Mouse (Mus musculus): Measurements from ENCODE around the gene Arid1b. TPM values are rescaled to one million over a fixed set of nuclear protein-coding genes. Genes with fewer than 3 reads are reported as not detected.
A peak's percentile ranks its signal among the peaks of the same experiment; 100 is the strongest.

Gene Arid1b
- polyA plus RNA-seq, 1 experiment from 2014 or later, result 8.7 TPM

- no peak overlapping the region for H3K27ac ChIP-seq (replicated peaks in 1 of 2; ENCODE audit: control insufficient read depth in 1 of 2, insufficient read depth in 1 of 2, low read depth in 2 of 2, low read length in 2 of 2)
- H3K4me2 ChIP-seq (ENCODE audit: low read length), result no peak overlapping the region
- H3K9ac ChIP-seq (ENCODE audit: low read length), result no peak overlapping the region
- H3K4me1 ChIP-seq (ENCODE audit: control insufficient read depth in 2 of 2, insufficient read depth in 2 of 2, low read length in 2 of 2), result peaks cover 42 to 79% of the 10 kb centered on the region in 2 experiments
- no peaks in the 10 kb centered on the region for H3K36me3 ChIP-seq (ENCODE audit: control insufficient read depth, insufficient read depth, low read length)
- 48% methylated on average over 6 of the region's 6 CpGs for WGBS
- no peak overlapping the region for H3K4me3 ChIP-seq (ENCODE audit: control insufficient read depth in 1 of 2, insufficient read depth in 1 of 2, low read depth in 1 of 2, low read length in 2 of 2)
- H3K9me3 ChIP-seq (ENCODE audit: control insufficient read depth, low read length), result no peaks in the 10 kb centered on the region
- no peak for ATAC-seq (ENCODE audit: insufficient number of reproducible peaks, insufficient read depth, low FRiP score, low read depth)
- no peaks in the 10 kb centered on the region for H3K27me3 ChIP-seq (ENCODE audit: control insufficient read depth, insufficient read depth, low read length)
These were observed 61.3 kb downstream of the Arid1b start for GRCm38 (mm10) chr17:5055412-5055811.

- 76% methylated on average over 4 of the region's 4 CpGs for WGBS
- H3K4me2 ChIP-seq (ENCODE audit: low read length), result no peak overlapping the region
- peak overlapping the region; percentile 47; the same call in 1 of the 2 replicates for H3K9ac ChIP-seq (ENCODE audit: low read length)
- H3K27me3 ChIP-seq (ENCODE audit: control insufficient read depth, insufficient read depth, low read length), result no peaks in the 10 kb centered on the region
- H3K27ac ChIP-seq (replicated peaks in 1 of 2; ENCODE audit: control insufficient read depth in 1 of 2, insufficient read depth in 1 of 2, low read depth in 2 of 2, low read length in 2 of 2), result no peak overlapping the region
- H3K36me3 ChIP-seq (ENCODE audit: control insufficient read depth, insufficient read depth, low read length), result no peaks in the 10 kb centered on the region
- no peak for ATAC-seq (ENCODE audit: insufficient number of reproducible peaks, insufficient read depth, low FRiP score, low read depth)
- no peaks in the 10 kb centered on the region for H3K9me3 ChIP-seq (ENCODE audit: control insufficient read depth, low read length)
- no peak overlapping the region for H3K4me3 ChIP-seq (ENCODE audit: control insufficient read depth in 1 of 2, insufficient read depth in 1 of 2, low read depth in 1 of 2, low read length in 2 of 2)
- peaks cover 40 to 82% of the 10 kb centered on the region in 2 experiments for H3K4me1 ChIP-seq (ENCODE audit: control insufficient read depth in 2 of 2, insufficient read depth in 2 of 2, low read length in 2 of 2)
These were observed 62.5 kb downstream of the Arid1b start for GRCm38 (mm10) chr17:5056654-5057053.

- Histone ChIP-seq H3K4me1 (ENCODE audit: control insufficient read depth in 2 of 2, insufficient read depth in 2 of 2, low read length in 2 of 2) (peaks cover 41 to 82% of the 10 kb centered on the region in 2 experiments), H3K4me3 (ENCODE audit: control insufficient read depth in 1 of 2, insufficient read depth in 1 of 2, low read depth in 1 of 2, low read length in 2 of 2) (peak overlapping the region in 1 of 2 experiments; percentile 16; a peak in 1 of 4 replicates), H3K4me2 (ENCODE audit: low read length) (peak overlapping the region; percentile 49), H3K36me3 (ENCODE audit: control insufficient read depth, insufficient read depth, low read length) (no peaks in the 10 kb centered on the region), H3K9ac (ENCODE audit: low read length) (peak overlapping the region; percentile 47), H3K27ac (replicated peaks in 1 of 2; ENCODE audit: control insufficient read depth in 1 of 2, insufficient read depth in 1 of 2, low read depth in 2 of 2, low read length in 2 of 2) (peak overlapping the region; percentile 35 to 71), H3K9me3 (ENCODE audit: control insufficient read depth, low read length) (no peaks in the 10 kb centered on the region), H3K27me3 (ENCODE audit: control insufficient read depth, insufficient read depth, low read length) (no peaks in the 10 kb centered on the region)
- ATAC-seq (ENCODE audit: insufficient number of reproducible peaks, insufficient read depth, low FRiP score, low read depth), result no peak
- WGBS, result 5% methylated on average over 4 of the region's 4 CpGs
These were observed 63.2 kb downstream of the Arid1b start for GRCm38 (mm10) chr17:5057286-5057685.

GRCm38 (mm10) chr17:5057944-5058720 lies 64.0 kb downstream of the Arid1b start:
- peak overlapping the region; percentile 47; the same call in 1 of the 2 replicates for H3K9ac ChIP-seq (ENCODE audit: low read length)
- no peaks in the 10 kb centered on the region for H3K36me3 ChIP-seq (ENCODE audit: control insufficient read depth, insufficient read depth, low read length)
- H3K4me2 ChIP-seq (ENCODE audit: low read length), result peak overlapping the region; percentile 49
- H3K4me1 ChIP-seq (ENCODE audit: control insufficient read depth in 2 of 2, insufficient read depth in 2 of 2, low read length in 2 of 2), result peaks cover 43 to 79% of the 10 kb centered on the region in 2 experiments
- peak overlapping the region; percentile 15 to 16; a peak in 3 of 4 replicates for H3K4me3 ChIP-seq (ENCODE audit: control insufficient read depth in 1 of 2, insufficient read depth in 1 of 2, low read depth in 1 of 2, low read length in 2 of 2)
- 4% methylated on average over 10 of the region's 10 CpGs for WGBS
- H3K9me3 ChIP-seq (ENCODE audit: control insufficient read depth, low read length), result no peaks in the 10 kb centered on the region
- H3K27me3 ChIP-seq (ENCODE audit: control insufficient read depth, insufficient read depth, low read length), result no peaks in the 10 kb centered on the region
- peak overlapping the region; percentile 65 to 75 for H3K27ac ChIP-seq (replicated peaks in 1 of 2; ENCODE audit: control insufficient read depth in 1 of 2, insufficient read depth in 1 of 2, low read depth in 2 of 2, low read length in 2 of 2)
- ATAC-seq (ENCODE audit: insufficient number of reproducible peaks, insufficient read depth, low FRiP score, low read depth), result peak; percentile 87

GRCm38 (mm10) chr17:5059092-5059601 lies 65.0 kb downstream of the Arid1b start:
- Histone ChIP-seq H3K36me3 (ENCODE audit: control insufficient read depth, insufficient read depth, low read length) (no peaks in the 10 kb centered on the region), H3K27me3 (ENCODE audit: control insufficient read depth, insufficient read depth, low read length) (no peaks in the 10 kb centered on the region), H3K9ac (ENCODE audit: low read length) (no peak overlapping the region), H3K4me1 (ENCODE audit: control insufficient read depth in 2 of 2, insufficient read depth in 2 of 2, low read length in 2 of 2) (peaks cover 45 to 84% of the 10 kb centered on the region in 2 experiments), H3K27ac (replicated peaks in 1 of 2; ENCODE audit: control insufficient read depth in 1 of 2, insufficient read depth in 1 of 2, low read depth in 2 of 2, low read length in 2 of 2) (peak overlapping the region; percentile 58 to 75), H3K9me3 (ENCODE audit: control insufficient read depth, low read length) (no peaks in the 10 kb centered on the region), H3K4me2 (ENCODE audit: low read length) (peak overlapping the region; percentile 49; the same call in 1 of the 2 replicates), H3K4me3 (ENCODE audit: control insufficient read depth in 1 of 2, insufficient read depth in 1 of 2, low read depth in 1 of 2, low read length in 2 of 2) (no peak overlapping the region)
- ATAC-seq (ENCODE audit: insufficient number of reproducible peaks, insufficient read depth, low FRiP score, low read depth), result no peak
- WGBS, result 53% methylated on average over 9 of the region's 9 CpGs

- H3K4me1 ChIP-seq (ENCODE audit: control insufficient read depth in 2 of 2, insufficient read depth in 2 of 2, low read length in 2 of 2), result peaks cover 47 to 86% of the 10 kb centered on the region in 2 experiments
- no peak overlapping the region for H3K4me3 ChIP-seq (ENCODE audit: control insufficient read depth in 1 of 2, insufficient read depth in 1 of 2, low read depth in 1 of 2, low read length in 2 of 2)
- no peaks in the 10 kb centered on the region for H3K9me3 ChIP-seq (ENCODE audit: control insufficient read depth, low read length)
- H3K36me3 ChIP-seq (ENCODE audit: control insufficient read depth, insufficient read depth, low read length), result no peaks in the 10 kb centered on the region
- no peak overlapping the region for H3K27ac ChIP-seq (replicated peaks in 1 of 2; ENCODE audit: control insufficient read depth in 1 of 2, insufficient read depth in 1 of 2, low read depth in 2 of 2, low read length in 2 of 2)
- no peak overlapping the region for H3K4me2 ChIP-seq (ENCODE audit: low read length)
- H3K27me3 ChIP-seq (ENCODE audit: control insufficient read depth, insufficient read depth, low read length), result no peaks in the 10 kb centered on the region
- no peak overlapping the region for H3K9ac ChIP-seq (ENCODE audit: low read length)
- ATAC-seq (ENCODE audit: insufficient number of reproducible peaks, insufficient read depth, low FRiP score, low read depth), result no peak
- 73% methylated on average over 5 of the region's 5 CpGs for WGBS
These were observed 66.5 kb downstream of the Arid1b start for GRCm38 (mm10) chr17:5060515-5061084.

GRCm38 (mm10) chr17:5061183-5061582 lies 67.1 kb downstream of the Arid1b start:
- no peak overlapping the region for H3K4me3 ChIP-seq (ENCODE audit: control insufficient read depth in 1 of 2, insufficient read depth in 1 of 2, low read depth in 1 of 2, low read length in 2 of 2)
- no peaks in the 10 kb centered on the region for H3K36me3 ChIP-seq (ENCODE audit: control insufficient read depth, insufficient read depth, low read length)
- no peaks in the 10 kb centered on the region for H3K9me3 ChIP-seq (ENCODE audit: control insufficient read depth, low read length)
- peaks cover 44 to 87% of the 10 kb centered on the region in 2 experiments for H3K4me1 ChIP-seq (ENCODE audit: control insufficient read depth in 2 of 2, insufficient read depth in 2 of 2, low read length in 2 of 2)
- no peaks in the 10 kb centered on the region for H3K27me3 ChIP-seq (ENCODE audit: control insufficient read depth, insufficient read depth, low read length)
- no peak overlapping the region for H3K9ac ChIP-seq (ENCODE audit: low read length)
- no peak for ATAC-seq (ENCODE audit: insufficient number of reproducible peaks, insufficient read depth, low FRiP score, low read depth)
- H3K4me2 ChIP-seq (ENCODE audit: low read length), result no peak overlapping the region
- H3K27ac ChIP-seq (replicated peaks in 1 of 2; ENCODE audit: control insufficient read depth in 1 of 2, insufficient read depth in 1 of 2, low read depth in 2 of 2, low read length in 2 of 2), result no peak overlapping the region
- WGBS, result 74% methylated on average over 3 of the region's 3 CpGs

Measured in heart, embryonic 14.5 days (tissue).